Mouse (Mus musculus): Measurements from ENCODE around the gene Ipo5.

- TF ChIP-seq CTCF (IDR thresholded peaks at IDR 0.05; ENCODE audit: borderline replicate concordance, insufficient read depth, low read length) (no peak), POLR2A (IDR thresholded peaks at IDR 0.05; ENCODE audit: low read depth, low read length) (no peak)
Observed at GRCm38 (mm10) chr14:120933624-120934023, 22.6 kb downstream of the Ipo5 start.

Measured in embryonic fibroblast, embryonic 13.5 days (primary cell).